Mouse (Mus musculus) frontal cortex, postnatal 14 days (tissue): Measurements from ENCODE around the gene Gipc3.
A peak's percentile ranks its signal among the peaks of the same experiment; 100 is the strongest.

ENCODE experiments used
- DNase-seq, 2 experiments: peaks; one replicate each; pipeline ENCODE4 v3.0.0; 2022; ENCODE audit warnings: low spot score in 2 of 2

Gene Gipc3

GRCm38 (mm10) chr10:81367207-81367495, 24.1 kb upstream of the Gipc3 start:
- DNase-seq, result no peak

DNA sequence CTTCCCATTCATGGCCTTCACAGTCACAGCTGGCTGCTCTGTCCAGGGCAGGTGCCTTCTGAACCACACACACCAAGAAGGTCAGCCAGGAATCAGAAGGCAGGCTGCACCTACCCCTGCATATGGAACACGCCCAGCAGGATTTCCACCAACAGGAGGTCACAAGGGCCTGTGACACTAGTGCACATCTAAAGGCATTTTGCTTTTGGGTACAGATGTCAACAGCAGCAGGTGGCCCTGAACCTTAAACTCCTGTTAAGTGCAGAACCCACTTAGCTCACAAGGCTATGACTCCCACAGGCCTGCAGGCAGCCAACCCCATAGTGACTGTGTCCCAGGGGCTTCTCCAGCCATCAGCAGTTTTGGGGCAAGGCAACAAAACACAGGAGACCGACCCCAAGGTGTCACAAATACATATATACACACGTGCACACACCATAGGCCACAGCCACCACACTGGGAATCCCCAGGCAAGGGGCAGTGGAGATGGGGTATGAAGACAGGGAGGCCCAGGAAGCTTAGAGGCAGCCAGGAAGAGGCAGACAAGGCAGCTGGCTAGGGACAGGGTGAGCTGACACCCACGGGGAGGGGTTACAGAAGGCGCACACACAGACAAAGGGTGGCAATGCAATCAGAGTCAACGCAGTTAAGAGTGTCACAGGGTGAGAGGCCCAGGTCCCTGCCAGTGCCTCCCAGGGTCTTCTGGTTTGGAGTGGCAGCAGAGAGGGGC, 23.6 kb upstream of the Gipc3 start:
- DNase-seq, result no peak

GRCm38 (mm10) chr10:81365672-81366476, 22.8 kb upstream of the Gipc3 start, which contains the start of gene 4930404N11Rik:
Gene 4930404N11Rik, minus strand, starts transcription at chr10:81365816.
- no peak for DNase-seq

GRCm38 (mm10) chr10:81365073-81365472, 22.0 kb upstream of the Gipc3 start:
- no peak for DNase-seq

DNA sequence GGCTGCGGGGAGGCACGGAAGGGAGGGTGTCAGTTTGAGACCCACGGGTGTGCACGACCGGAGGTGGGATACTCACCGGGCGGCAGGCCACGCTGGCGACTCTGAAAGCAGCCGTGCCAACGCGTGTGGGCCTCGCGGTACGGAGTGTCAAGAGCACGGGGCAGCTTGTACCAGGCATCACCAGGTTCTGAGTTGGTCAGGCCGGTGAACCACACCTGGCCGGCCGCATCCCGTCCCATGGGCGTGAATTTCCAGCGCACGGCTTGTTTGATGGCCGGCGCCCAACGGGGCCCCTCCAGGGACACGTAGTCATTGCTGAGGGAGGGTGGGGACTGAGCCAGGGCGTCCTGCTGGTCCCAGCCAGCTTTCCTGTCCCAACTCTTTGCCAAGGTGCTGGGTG, 21.6 kb upstream of the Gipc3 start:
- DNase-seq, result no peak

DNA sequence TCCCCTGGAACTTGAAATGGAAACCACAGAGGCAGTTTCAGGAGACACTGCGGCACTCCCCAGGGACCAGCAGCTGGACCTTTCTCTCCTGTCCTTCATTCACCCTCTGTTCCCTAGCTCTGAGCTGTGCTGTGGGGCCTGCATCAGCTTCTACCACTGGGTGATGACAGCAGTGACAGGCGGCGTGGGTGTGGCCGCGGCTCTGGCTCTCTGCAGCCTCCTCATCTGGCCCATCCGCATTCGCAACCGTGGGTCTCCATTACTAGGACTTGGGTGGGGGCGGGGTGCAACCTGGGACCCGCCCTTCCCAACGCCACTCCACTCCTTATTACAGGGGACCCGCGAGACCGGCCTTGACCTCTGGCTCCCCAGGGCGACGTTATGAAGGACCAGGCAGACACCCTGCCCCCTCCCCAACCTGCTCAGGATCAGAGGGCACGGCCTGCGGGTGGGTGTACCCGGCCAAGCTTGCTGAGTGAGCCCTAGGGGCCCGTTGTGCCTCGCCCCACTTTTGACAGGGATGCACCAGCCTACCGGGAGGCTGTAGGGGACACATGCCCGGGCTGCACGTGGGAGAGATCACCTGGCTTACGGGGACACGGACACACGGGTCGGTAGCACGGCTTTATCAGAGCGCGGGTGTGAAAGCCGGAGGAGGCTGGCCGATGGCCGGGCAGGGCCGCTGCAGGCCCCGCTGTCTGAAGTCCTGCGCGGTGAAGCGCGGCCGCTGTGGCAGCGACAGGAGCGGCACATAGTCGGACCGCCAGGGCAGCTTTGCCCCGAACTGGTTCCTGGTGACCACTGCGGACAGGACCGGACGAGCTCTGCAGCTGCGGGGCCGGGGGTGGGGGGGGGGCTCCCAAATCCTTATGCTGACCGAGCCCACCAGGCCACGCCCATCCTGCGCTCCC, 20.6 kb upstream of the Gipc3 start:
- DNase-seq, result no peak

- no peak for DNase-seq
Measured at GRCm38 (mm10) chr10:81362336-81362949, 19.4 kb upstream of the Gipc3 start.

DNA sequence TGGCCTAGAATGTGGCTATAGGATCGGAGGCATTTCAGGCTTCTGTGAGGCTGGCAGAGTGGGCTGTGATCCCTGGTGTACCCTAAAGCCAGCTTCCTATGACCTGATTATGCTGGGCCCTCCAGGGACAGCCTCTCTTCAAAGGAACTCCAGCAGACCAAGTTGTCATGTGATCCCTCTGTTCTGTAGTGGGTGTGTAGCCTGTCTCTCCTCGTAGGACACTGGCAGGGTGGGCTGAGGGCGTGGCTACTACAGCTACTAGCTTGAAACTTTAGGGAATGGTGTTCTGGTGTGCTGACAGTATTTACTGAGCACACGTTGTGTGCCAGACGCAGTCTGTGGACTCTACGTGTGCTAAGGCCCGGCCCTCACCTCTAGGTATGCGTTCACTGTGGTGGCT, 17.7 kb upstream of the Gipc3 start:
- no peak for DNase-seq

DNA sequence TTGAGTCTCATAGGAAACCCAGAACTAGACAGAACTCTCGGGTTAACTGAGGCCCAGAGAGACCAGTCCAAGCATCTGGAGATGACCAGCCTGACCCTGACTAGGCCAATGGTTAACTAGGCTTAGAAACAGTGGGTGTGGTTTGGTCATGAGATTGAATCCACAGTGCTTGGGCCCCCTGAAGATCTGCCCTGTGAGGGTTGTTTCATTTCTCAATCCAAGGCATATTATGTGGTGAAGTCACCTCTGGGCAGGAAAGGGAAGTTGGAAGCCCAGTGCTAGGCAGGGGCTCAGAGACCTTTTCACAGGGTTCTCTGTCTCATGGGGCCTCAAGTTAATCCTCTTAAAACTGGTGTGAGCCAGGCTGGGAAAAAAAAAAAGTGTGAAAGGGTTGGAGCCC, 15.8 kb upstream of the Gipc3 start:
- no peak for DNase-seq

- no peak for DNase-seq
Measured at GRCm38 (mm10) chr10:81358209-81358608, 15.1 kb upstream of the Gipc3 start.

GRCm38 (mm10) chr10:81356991-81357844, 14.2 kb upstream of the Gipc3 start, which contains the start of gene Mfsd12:
Gene Mfsd12, plus strand, starts transcription at chr10:81357491.
- DNase-seq, result peak; percentile 75 to 88

- DNase-seq, result no peak
Measured at GRCm38 (mm10) chr10:81356352-81356990, 13.4 kb upstream of the Gipc3 start.

- DNase-seq, result no peak
Measured at GRCm38 (mm10) chr10:81355533-81355932, 12.5 kb upstream of the Gipc3 start.

GRCm38 (mm10) chr10:81354738-81355477, 11.8 kb upstream of the Gipc3 start:
- DNase-seq, result no peak

GRCm38 (mm10) chr10:81351678-81352291, 8.7 kb upstream of the Gipc3 start:
- DNase-seq, result no peak

DNA sequence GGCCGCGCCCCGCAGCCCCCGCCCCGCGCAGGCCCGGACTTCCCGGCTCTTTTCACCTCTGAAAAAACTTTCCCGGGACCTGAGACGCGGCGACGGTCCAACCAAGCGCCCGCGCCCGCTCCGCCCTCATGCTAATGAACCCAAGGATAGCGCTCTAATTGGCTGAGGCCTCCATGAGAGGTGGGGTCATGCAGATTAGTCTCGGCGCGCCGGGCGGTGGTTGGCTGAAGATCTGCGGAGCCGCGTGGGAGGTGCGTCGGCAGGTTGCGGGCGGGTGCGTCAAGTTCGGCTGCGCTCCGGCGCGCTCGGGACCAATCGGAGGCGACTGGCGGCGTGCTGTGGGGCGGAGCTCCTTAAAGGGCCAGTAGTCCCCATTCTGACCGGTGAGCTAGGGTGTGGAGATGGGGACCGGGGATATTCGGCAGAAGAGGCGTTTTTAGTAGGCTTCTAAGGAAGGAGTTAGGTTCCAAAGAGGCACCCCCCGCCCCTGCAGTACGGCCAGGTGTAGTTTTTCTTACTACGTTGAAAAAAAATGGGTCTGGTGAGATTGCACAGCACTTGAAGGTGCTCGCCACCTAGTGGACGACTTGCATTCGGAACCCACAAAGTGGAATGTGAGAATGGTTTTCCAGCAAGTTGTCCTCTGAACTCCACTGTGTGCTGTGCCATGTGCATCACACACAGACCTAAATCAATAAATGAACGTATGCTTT, 7.4 kb upstream of the Gipc3 start, which contains the start of gene Hmg20b:
Gene Hmg20b, minus strand, starts transcription at position 130 of the 713 bp plus-strand sequence.
- peak; percentile 99 to 100 for DNase-seq

DNA sequence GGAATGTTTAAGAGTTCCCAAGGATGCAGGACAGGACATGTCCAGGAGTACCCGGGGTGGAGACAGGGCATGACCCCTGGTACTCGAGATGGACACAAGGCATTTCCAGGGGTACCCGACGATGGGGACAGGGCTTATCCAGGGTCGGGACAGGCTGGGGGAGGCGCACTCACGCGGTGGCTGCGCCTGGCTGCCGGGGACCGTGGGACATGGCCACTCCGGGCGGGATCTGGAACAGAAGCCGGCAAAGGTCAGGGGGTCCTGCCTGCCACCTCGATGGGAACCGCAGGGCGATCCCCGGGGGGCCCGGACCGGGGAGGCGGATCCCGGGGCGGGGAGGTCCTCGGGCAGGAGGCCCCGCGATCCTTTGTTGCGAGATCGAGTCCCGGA, 6.9 kb upstream of the Gipc3 start:
- DNase-seq, result no peak

DNA sequence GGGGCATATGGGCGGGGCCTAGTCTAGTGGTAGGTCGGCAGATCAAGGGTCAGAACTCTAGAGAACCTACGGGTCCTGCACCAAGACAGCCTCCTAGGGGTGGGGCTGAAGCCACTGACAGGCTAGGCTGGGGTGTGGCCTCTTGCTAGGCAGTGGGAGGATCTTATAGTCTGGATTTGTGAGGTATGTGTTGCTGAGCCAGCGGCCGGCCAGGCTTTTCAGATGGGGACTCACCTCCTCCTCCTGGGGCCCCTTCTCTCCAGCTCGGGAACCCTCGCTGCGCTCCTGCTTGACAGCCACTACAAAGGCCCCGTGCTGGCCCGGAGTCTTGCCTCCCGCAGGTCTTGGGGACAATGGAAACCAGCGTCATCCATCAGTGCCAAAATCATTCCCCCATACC, 6.1 kb upstream of the Gipc3 start:
- no peak for DNase-seq
